Mouse (Mus musculus) 416B (cell line): Measurements from ENCODE around the gene Fancd2os.
A peak's percentile ranks its signal among the peaks of the same experiment; 100 is the strongest.

Source experiments
- DNase-seq: peaks from one replicate; pipeline ENCODE4 v3.0.0; 2011; ENCODE audit warnings: low read depth

Fancd2os gene

GRCm38 (mm10) chr6:113600543-113601139, at the start of gene Fancd2os:
Gene Fancd2os (minus strand): TSS chr6:113600715.
- DNase-seq: no peak

- DNase-seq: peak; percentile 93
Observed at GRCm38 (mm10) chr6:113650197-113650640, 49.7 kb upstream of the Fancd2os start.

GRCm38 (mm10) chr6:113649346-113650196, 49.1 kb upstream of the Fancd2os start:
- peak; percentile 98 for DNase-seq

- DNase-seq: no peak
Observed at GRCm38 (mm10) chr6:113644808-113645207, 44.3 kb upstream of the Fancd2os start.

- no peak for DNase-seq
Observed at GRCm38 (mm10) chr6:113643967-113644366, 43.5 kb upstream of the Fancd2os start.

- DNase-seq: no peak
Observed at GRCm38 (mm10) chr6:113643021-113643420, 42.5 kb upstream of the Fancd2os start.

- DNase-seq: no peak
Observed at GRCm38 (mm10) chr6:113642605-113643004, 42.1 kb upstream of the Fancd2os start.

- DNase-seq: no peak
Observed at GRCm38 (mm10) chr6:113639201-113639600, 38.7 kb upstream of the Fancd2os start.

- peak; percentile 92 for DNase-seq
Observed at GRCm38 (mm10) chr6:113638302-113639040, 38.0 kb upstream of the Fancd2os start, which contains the start of gene Irak2. Gene Irak2 (plus strand): TSS chr6:113638467.

GRCm38 (mm10) chr6:113632863-113633262, 32.3 kb upstream of the Fancd2os start:
- no peak for DNase-seq

GRCm38 (mm10) chr6:113630322-113630721, 29.8 kb upstream of the Fancd2os start:
- DNase-seq: no peak

- no peak for DNase-seq
Observed at GRCm38 (mm10) chr6:113624989-113625770, 24.7 kb upstream of the Fancd2os start.

- peak; percentile 83 for DNase-seq
Observed at GRCm38 (mm10) chr6:113623941-113624751, 23.6 kb upstream of the Fancd2os start, which contains the start of gene Vhl. Gene Vhl (plus strand): TSS chr6:113623959.

GRCm38 (mm10) chr6:113623386-113623785, 22.9 kb upstream of the Fancd2os start:
- peak; percentile 51 for DNase-seq

- DNase-seq: no peak
Observed at GRCm38 (mm10) chr6:113615489-113615888, 15.0 kb upstream of the Fancd2os start.

- no peak for DNase-seq
Observed at GRCm38 (mm10) chr6:113614997-113615396, 14.5 kb upstream of the Fancd2os start.

GRCm38 (mm10) chr6:113614152-113614551, 13.6 kb upstream of the Fancd2os start:
- DNase-seq: no peak

GRCm38 (mm10) chr6:113612258-113612969, 11.9 kb upstream of the Fancd2os start:
- no peak for DNase-seq

- DNase-seq: no peak
Observed at GRCm38 (mm10) chr6:113609293-113609692, 8.8 kb upstream of the Fancd2os start.

- DNase-seq: no peak
Observed at GRCm38 (mm10) chr6:113608871-113609270, 8.4 kb upstream of the Fancd2os start.
